Mouse (Mus musculus): Measurements from ENCODE around the gene Ntpcr. TPM values are rescaled to one million over a fixed set of nuclear protein-coding genes. Genes with fewer than 3 reads are reported as not detected.

The Ntpcr gene
- polyA plus RNA-seq, 1 experiment: not detected

DNA sequence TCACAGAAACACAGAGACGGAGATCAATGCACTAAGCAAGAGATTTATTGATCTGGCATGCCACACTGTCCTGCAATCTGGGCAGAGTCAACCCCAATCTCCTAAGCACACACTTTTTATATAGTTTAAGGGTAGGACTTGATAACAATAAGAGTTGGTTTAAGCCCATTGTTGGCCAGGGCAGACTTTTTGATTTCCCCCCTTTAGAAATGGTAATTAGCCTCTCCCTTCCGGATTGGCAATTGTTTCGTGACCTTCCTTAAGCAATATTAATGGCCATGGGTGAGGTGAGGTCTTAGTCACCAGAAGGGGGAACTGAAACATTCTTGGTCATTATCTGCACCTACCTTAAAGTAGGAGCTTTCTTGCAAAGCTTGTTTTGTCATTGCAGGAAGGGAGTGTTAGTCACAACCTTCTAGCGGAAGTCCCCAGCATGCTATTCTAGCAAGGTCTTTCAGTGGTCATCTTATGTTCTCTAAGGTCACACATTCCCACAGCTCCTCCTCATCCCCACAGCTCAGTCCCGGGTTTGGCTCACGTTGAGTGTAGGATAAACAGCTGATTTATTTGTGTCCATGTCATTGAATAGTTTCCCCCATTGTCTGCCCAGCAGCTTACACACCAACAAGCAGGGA lies 30.3 kb upstream of the Ntpcr start:
- Histone ChIP-seq H3K4me1 (ENCODE audit: control insufficient read depth, insufficient read depth, low read length) (no peaks in the 10 kb centered on the region), H3K27ac (ENCODE audit: insufficient read depth, low read depth, low read length) (no peak overlapping the region), H3K4me3 (ENCODE audit: insufficient read depth, low read depth, low read length) (no peak overlapping the region)
- TF ChIP-seq POLR2A (IDR thresholded peaks at IDR 0.05; ENCODE audit: insufficient read depth, low read depth, low read length) (no peak), CTCF (IDR thresholded peaks at IDR 0.05; ENCODE audit: insufficient read depth, low read depth, low read length) (no peak)
- WGBS: 79% methylated on average over 6 of the region's 6 CpGs

DNA sequence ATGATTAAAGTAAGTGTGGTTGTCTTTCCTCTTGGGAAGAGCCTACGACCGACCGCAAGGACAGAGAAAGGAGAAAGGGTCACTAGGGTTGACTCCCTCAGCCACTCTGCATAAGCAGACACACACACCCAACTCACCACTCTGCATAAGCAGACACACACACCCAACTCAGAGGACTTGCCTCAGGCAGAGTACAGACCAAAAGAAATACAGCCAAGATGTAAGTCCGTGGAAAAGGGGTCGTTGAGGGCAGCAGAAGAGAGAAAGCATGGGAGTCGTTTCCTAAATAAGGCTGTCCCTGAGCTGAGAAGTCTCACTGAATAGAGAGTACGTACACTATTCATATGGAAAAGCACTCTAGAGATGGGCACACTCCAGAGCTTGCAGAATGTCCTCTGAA lies 29.4 kb upstream of the Ntpcr start:
- WGBS: 83% methylated on average over 7 of the region's 7 CpGs
- TF ChIP-seq CTCF (IDR thresholded peaks at IDR 0.05; ENCODE audit: insufficient read depth, low read depth, low read length): no peak
- no peak for TF ChIP-seq POLR2A (IDR thresholded peaks at IDR 0.05; ENCODE audit: insufficient read depth, low read depth, low read length)
- no peak overlapping the region for H3K4me3 ChIP-seq (ENCODE audit: insufficient read depth, low read depth, low read length)
- no peaks in the 10 kb centered on the region for H3K4me1 ChIP-seq (ENCODE audit: control insufficient read depth, insufficient read depth, low read length)
- H3K27ac ChIP-seq (ENCODE audit: insufficient read depth, low read depth, low read length): no peak overlapping the region

DNA sequence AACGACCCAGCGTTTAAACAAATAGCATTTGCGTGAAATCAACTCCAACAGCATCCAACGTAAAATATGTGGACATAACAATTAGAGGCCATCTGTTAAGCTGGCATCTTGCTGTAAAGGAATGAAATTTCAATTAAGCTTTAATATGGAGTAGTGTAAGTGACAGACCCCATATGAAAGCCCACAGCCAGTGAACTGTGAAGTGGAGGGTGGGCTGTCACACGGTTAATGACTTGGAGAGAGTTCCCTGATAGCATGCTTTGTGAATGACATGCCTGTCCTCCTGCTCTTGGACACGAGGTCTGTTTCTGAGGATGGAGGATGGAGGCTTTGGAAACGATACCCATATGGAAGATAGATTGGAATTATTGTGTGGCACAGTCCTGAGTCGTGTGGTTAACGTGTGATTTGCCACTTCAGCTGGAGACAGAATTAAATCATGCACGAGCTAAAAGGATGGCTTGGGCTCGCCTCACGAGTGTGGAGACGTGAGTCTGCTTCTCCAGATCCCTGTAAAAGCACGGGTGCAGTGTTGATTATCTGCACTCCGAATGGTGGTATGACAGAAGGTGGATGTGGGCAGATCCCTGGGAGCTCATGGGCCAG lies 26.8 kb upstream of the Ntpcr start:
- no peak overlapping the region for H3K27ac ChIP-seq (ENCODE audit: insufficient read depth, low read depth, low read length)
- H3K4me3 ChIP-seq (ENCODE audit: insufficient read depth, low read depth, low read length): no peak overlapping the region
- no peak for TF ChIP-seq CTCF (IDR thresholded peaks at IDR 0.05; ENCODE audit: insufficient read depth, low read depth, low read length)
- TF ChIP-seq POLR2A (IDR thresholded peaks at IDR 0.05; ENCODE audit: insufficient read depth, low read depth, low read length): no peak
- H3K4me1 ChIP-seq (ENCODE audit: control insufficient read depth, insufficient read depth, low read length): no peaks in the 10 kb centered on the region; the same call in 1 of the 2 replicates
- WGBS: 60% methylated on average over 15 of the region's 15 CpGs

DNA sequence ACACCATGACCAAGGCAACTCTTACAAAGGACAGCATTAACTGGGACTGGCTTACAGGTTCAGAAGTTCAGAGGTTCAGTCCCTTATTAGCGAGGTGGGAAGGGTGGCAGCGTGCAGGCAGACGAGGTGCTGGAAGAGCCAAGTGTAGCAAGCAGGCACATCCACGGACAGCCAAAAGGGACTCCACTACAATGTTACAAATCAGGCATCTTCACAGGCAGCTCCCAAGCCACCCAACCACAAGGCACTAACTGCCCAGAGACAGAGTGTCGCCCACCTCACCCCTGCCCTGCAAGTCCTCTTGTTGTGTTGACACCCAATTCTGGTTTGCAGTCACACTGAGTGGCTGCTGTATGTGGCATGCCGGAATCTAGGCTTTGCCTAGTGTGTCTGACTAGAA lies 25.3 kb upstream of the Ntpcr start:
- WGBS: 86% methylated on average over 6 of the region's 6 CpGs
- Histone ChIP-seq H3K27ac (ENCODE audit: insufficient read depth, low read depth, low read length) (no peak overlapping the region), H3K4me3 (ENCODE audit: insufficient read depth, low read depth, low read length) (no peak overlapping the region), H3K4me1 (ENCODE audit: control insufficient read depth, insufficient read depth, low read length) (no peaks in the 10 kb centered on the region; the same call in 1 of the 2 replicates)
- TF ChIP-seq CTCF (IDR thresholded peaks at IDR 0.05; ENCODE audit: insufficient read depth, low read depth, low read length) (no peak), POLR2A (IDR thresholded peaks at IDR 0.05; ENCODE audit: insufficient read depth, low read depth, low read length) (no peak)

DNA sequence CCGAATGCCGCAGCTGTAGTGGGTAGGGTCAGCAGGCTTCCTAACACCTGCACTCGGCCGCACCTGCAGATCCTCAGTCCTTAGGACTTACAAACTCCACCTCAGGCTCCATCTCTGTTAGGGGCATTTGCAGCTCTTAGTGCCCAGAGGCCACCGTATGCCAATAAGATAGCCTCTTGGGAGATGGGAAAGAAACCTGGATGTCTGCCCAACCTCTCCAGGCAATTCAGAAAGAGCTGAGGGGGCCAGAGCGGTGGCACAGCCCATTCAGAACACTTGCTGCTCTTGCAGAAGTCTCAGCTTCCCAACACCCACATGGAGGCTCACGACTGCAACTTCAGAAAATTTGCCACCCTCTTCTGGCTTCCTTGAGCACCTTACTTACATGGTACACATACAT lies 23.9 kb upstream of the Ntpcr start:
- H3K27ac ChIP-seq (ENCODE audit: insufficient read depth, low read depth, low read length): no peak overlapping the region
- TF ChIP-seq POLR2A (IDR thresholded peaks at IDR 0.05; ENCODE audit: insufficient read depth, low read depth, low read length): no peak
- TF ChIP-seq CTCF (IDR thresholded peaks at IDR 0.05; ENCODE audit: insufficient read depth, low read depth, low read length): no peak
- 46% methylated on average over 7 of the region's 7 CpGs for WGBS
- H3K4me1 ChIP-seq (ENCODE audit: control insufficient read depth, insufficient read depth, low read length): no peaks in the 10 kb centered on the region; the same call in 1 of the 2 replicates
- H3K4me3 ChIP-seq (ENCODE audit: insufficient read depth, low read depth, low read length): no peak overlapping the region

DNA sequence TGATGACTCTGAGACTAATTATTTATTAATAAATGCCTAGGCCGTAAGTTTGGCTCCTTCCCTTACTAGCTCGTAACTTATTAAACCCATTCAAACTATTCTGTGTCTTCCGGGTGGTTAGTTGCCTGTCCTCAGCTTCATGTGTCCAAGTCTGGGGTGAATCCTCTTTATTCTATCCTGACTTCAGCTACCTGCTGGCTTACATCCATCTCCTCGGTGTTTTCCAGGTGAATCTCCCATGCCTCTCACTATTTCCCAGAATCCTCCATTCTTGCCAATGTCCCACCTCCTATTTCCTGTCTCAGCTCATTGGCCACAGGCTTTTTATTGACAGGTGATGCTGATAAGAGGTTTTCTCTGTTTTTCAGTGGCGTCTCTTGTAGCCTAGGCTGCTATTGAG lies 20.6 kb upstream of the Ntpcr start:
- Histone ChIP-seq H3K27ac (ENCODE audit: insufficient read depth, low read depth, low read length) (no peak overlapping the region), H3K4me3 (ENCODE audit: insufficient read depth, low read depth, low read length) (no peak overlapping the region), H3K4me1 (ENCODE audit: control insufficient read depth, insufficient read depth, low read length) (no peaks in the 10 kb centered on the region; the same call in 1 of the 2 replicates)
- TF ChIP-seq CTCF (IDR thresholded peaks at IDR 0.05; ENCODE audit: insufficient read depth, low read depth, low read length) (no peak), POLR2A (IDR thresholded peaks at IDR 0.05; ENCODE audit: insufficient read depth, low read depth, low read length) (no peak)
- 94% methylated on average over 5 of the region's 5 CpGs for WGBS

DNA sequence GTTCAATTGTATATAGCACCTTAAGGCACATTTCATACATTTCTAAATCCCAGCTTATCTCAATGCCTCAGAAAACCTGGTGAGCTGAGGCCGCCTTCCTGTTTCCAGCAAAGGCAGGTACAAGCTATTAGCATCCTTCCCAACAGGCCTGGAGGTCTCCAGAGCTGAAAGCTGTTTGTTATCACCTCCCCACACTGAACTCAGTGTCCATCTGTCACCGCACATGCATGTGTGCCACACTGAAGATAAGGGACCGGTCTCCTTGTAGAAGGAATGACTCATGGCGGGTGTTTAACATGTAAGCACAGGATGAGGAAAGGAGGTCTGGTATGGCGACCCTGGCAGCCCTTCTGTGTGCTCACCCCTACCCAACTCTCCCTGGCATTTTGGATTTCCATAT lies 18.2 kb upstream of the Ntpcr start:
- no peak overlapping the region for H3K27ac ChIP-seq (ENCODE audit: insufficient read depth, low read depth, low read length)
- 93% methylated on average over 5 of the region's 5 CpGs for WGBS
- no peaks in the 10 kb centered on the region for H3K4me1 ChIP-seq (ENCODE audit: control insufficient read depth, insufficient read depth, low read length)
- no peak for TF ChIP-seq CTCF (IDR thresholded peaks at IDR 0.05; ENCODE audit: insufficient read depth, low read depth, low read length)
- TF ChIP-seq POLR2A (IDR thresholded peaks at IDR 0.05; ENCODE audit: insufficient read depth, low read depth, low read length): no peak
- no peak overlapping the region for H3K4me3 ChIP-seq (ENCODE audit: insufficient read depth, low read depth, low read length)

DNA sequence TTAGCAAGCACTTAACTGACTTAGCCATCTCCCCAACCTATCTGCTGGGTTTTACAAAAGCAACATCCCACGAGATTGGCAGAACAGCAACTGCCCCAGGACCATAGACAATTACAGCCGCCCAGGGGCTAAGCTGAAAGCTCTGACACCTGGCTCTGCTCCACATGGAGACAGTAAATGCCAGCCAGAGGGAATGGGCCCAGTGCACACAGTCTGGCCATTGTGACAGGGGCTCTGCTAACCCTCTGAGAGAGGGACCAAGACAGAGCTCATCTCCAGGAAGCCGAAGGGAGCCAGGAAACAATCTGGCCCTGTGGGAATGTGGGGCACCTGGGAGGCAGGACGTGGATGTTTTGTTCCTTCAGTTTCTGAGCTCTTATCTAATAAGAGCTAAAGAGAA lies 13.6 kb upstream of the Ntpcr start:
- no peaks in the 10 kb centered on the region for H3K4me1 ChIP-seq (ENCODE audit: control insufficient read depth, insufficient read depth, low read length)
- TF ChIP-seq CTCF (IDR thresholded peaks at IDR 0.05; ENCODE audit: insufficient read depth, low read depth, low read length): no peak
- TF ChIP-seq POLR2A (IDR thresholded peaks at IDR 0.05; ENCODE audit: insufficient read depth, low read depth, low read length): no peak
- H3K27ac ChIP-seq (ENCODE audit: insufficient read depth, low read depth, low read length): no peak overlapping the region
- 66% methylated on average over 4 of the region's 4 CpGs for WGBS
- H3K4me3 ChIP-seq (ENCODE audit: insufficient read depth, low read depth, low read length): no peak overlapping the region

DNA sequence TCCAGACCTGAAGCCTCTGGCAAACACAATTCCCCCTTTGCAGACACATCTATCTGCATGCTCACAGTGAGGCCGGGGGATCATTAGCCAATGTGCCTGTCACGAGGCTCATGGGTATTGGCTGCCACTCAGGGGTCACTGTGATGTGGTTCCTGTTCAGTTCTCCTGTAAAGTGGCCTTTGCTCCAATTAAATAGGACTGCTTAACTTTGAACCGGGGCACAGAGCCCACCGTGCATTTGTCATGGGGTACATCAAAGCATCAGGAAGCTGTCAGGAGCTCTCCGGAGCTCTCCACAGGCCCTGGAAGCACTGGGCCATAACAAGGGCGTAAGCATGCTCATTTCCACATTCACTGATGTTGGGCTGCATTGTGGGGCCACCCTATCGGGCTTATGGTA lies 13.2 kb upstream of the Ntpcr start:
- TF ChIP-seq POLR2A (IDR thresholded peaks at IDR 0.05; ENCODE audit: insufficient read depth, low read depth, low read length) (no peak), CTCF (IDR thresholded peaks at IDR 0.05; ENCODE audit: insufficient read depth, low read depth, low read length) (no peak)
- Histone ChIP-seq H3K4me1 (ENCODE audit: control insufficient read depth, insufficient read depth, low read length) (peaks cover 1% of the 10 kb centered on the region; the same call in 1 of the 2 replicates), H3K27ac (ENCODE audit: insufficient read depth, low read depth, low read length) (no peak overlapping the region), H3K4me3 (ENCODE audit: insufficient read depth, low read depth, low read length) (no peak overlapping the region)
- 67% methylated on average over 7 of the region's 7 CpGs for WGBS
